Mouse (Mus musculus) neural tube, embryonic 14.5 days (tissue): ENCODE results near the gene Txnrd2. TPM values are rescaled to one million over a fixed set of nuclear protein-coding genes. Genes with fewer than 3 reads are reported as not detected.

Experiments
- ATAC-seq: fragments of 200-750 bp; cut with Nextera tagmentation; 2 replicates; pipeline ENCODE4 v1.8.0; 2017; ENCODE audit warnings: low read depth, mild to moderate bottlenecking, moderate TSS enrichment, moderate library complexity
- H3K27ac ChIP-seq: fragments of 300-500 bp; sonication (generic); 2 replicates; pipeline ENCODE4 v1.5.1; 2014; ENCODE audit warnings: low read depth, mild to moderate bottlenecking, control low read depth, low read length, moderate library complexity, mixed read lengths
- H3K27me3 ChIP-seq: fragments of 300-500 bp; sonication (generic); 2 replicates; pipeline ENCODE4 v1.6.1; 2014; ENCODE audit warnings: low read length; ENCODE audit not compliant: control insufficient read depth, insufficient read depth
- H3K36me3 ChIP-seq: fragments of 300-500 bp; sonication (generic); 2 replicates; pipeline ENCODE4 v1.6.1; 2014; ENCODE audit warnings: low read length, mixed read lengths; ENCODE audit not compliant: control insufficient read depth, insufficient read depth
- H3K4me1 ChIP-seq: fragments of 300-500 bp; sonication (generic); 2 replicates; pipeline ENCODE4 v1.6.1; 2014; ENCODE audit warnings: low read length; ENCODE audit not compliant: control insufficient read depth, insufficient read depth
- H3K4me2 ChIP-seq: fragments of 300-500 bp; sonication (generic); 2 replicates; pipeline ENCODE4 v1.6.1; 2014; ENCODE audit warnings: mild to moderate bottlenecking, low read depth, low read length, control low read depth
- H3K4me3 ChIP-seq: fragments of 300-500 bp; sonication (generic); 2 replicates; pipeline ENCODE4 v1.5.1; 2014; ENCODE audit warnings: low read depth, low read length, control low read depth, mixed read lengths
- H3K9ac ChIP-seq: fragments of 300-500 bp; sonication (generic); replicated peaks from 2 replicates; pipeline ENCODE4 v1.6.1; 2014; ENCODE audit warnings: low read depth, mild to moderate bottlenecking, control low read depth, low read length, mixed read lengths
- H3K9me3 ChIP-seq: fragments of 300-500 bp; sonication (generic); 2 replicates; pipeline ENCODE4 v1.6.1; 2016; ENCODE audit warnings: low read length; ENCODE audit not compliant: control insufficient read depth
- WGBS: fragments of 180-500 bp; shearing (Covaris S2); extraction: QIAGEN DNeasy Blood & Tissue Kit; methylation state at CpG from one replicate; pipeline ENCODE4 v1.1.7; 2014; 5-methylcytosine and 5-hydroxymethylcytosine counted together
- polyA plus RNA-seq: library from polyadenylated mRNA; unstranded; fragments of >200 nt; fragmentation: Nextera tagmentation; extraction: Ambion mirVana; gene quantifications from 2 replicates; pipeline ENCODE4 v1.2.1, GENCODE M21; 2014

Txnrd2 gene
- polyA plus RNA-seq, 1 experiment from 2014 or later = 25.4 TPM

GRCm38 (mm10) chr16:18429641-18430040 is 3.5 kb downstream of the Txnrd2 start:
- Histone ChIP-seq H3K9me3 (no peaks in the 10 kb centered on the region), H3K4me2 (no peak overlapping the region), H3K36me3 (no peaks in the 10 kb centered on the region), H3K4me3 (no peak overlapping the region), H3K9ac (no peak overlapping the region), H3K27me3 (no peaks in the 10 kb centered on the region), H3K4me1 (peaks cover 14% of the 10 kb centered on the region), H3K27ac (no peak overlapping the region)
- 93% methylated on average over 8 of the region's 8 CpGs for WGBS
- ATAC-seq = no peak

- peaks cover 5% of the 10 kb centered on the region for H3K4me1 ChIP-seq
- WGBS = 89% methylated on average over 8 of the region's 8 CpGs
- no peaks in the 10 kb centered on the region for H3K27me3 ChIP-seq
- ATAC-seq = no peak
- no peaks in the 10 kb centered on the region for H3K36me3 ChIP-seq
- H3K27ac ChIP-seq = no peak overlapping the region
- H3K9me3 ChIP-seq = no peaks in the 10 kb centered on the region
- no peak overlapping the region for H3K9ac ChIP-seq
- H3K4me2 ChIP-seq = no peak overlapping the region
- no peak overlapping the region for H3K4me3 ChIP-seq
These were observed 4.5 kb downstream of the Txnrd2 start for GRCm38 (mm10) chr16:18430641-18431212.

GRCm38 (mm10) chr16:18433341-18433920 is 7.2 kb downstream of the Txnrd2 start:
- H3K27me3 ChIP-seq = no peaks in the 10 kb centered on the region
- no peaks in the 10 kb centered on the region for H3K9me3 ChIP-seq
- no peaks in the 10 kb centered on the region for H3K36me3 ChIP-seq
- H3K9ac ChIP-seq = no peak overlapping the region
- H3K27ac ChIP-seq = no peak overlapping the region
- no peak overlapping the region for H3K4me2 ChIP-seq
- H3K4me1 ChIP-seq = no peaks in the 10 kb centered on the region
- WGBS = 94% methylated on average over 5 of the region's 5 CpGs
- no peak overlapping the region for H3K4me3 ChIP-seq
- ATAC-seq = no peak

- H3K36me3 ChIP-seq = peaks cover 5% of the 10 kb centered on the region; the same call in 1 of the 2 replicates
- H3K4me2 ChIP-seq = no peak overlapping the region
- no peak overlapping the region for H3K4me3 ChIP-seq
- no peak overlapping the region for H3K9ac ChIP-seq
- no peaks in the 10 kb centered on the region for H3K4me1 ChIP-seq
- H3K9me3 ChIP-seq = no peaks in the 10 kb centered on the region
- WGBS = 96% methylated on average over 6 of the region's 6 CpGs
- H3K27ac ChIP-seq = no peak overlapping the region
- H3K27me3 ChIP-seq = no peaks in the 10 kb centered on the region
- ATAC-seq = no peak
These were observed 9.9 kb downstream of the Txnrd2 start for GRCm38 (mm10) chr16:18436128-18436527.

- no peaks in the 10 kb centered on the region for H3K27me3 ChIP-seq
- H3K36me3 ChIP-seq = peaks cover 6% of the 10 kb centered on the region; the same call in 1 of the 2 replicates
- no peak overlapping the region for H3K27ac ChIP-seq
- H3K4me3 ChIP-seq = no peak overlapping the region
- H3K9me3 ChIP-seq = no peaks in the 10 kb centered on the region
- ATAC-seq = peak; percentile 90
- H3K9ac ChIP-seq = no peak overlapping the region
- WGBS = 29% methylated on average over 8 of the region's 8 CpGs
- H3K4me2 ChIP-seq = no peak overlapping the region
- no peaks in the 10 kb centered on the region for H3K4me1 ChIP-seq
These were observed 17.2 kb downstream of the Txnrd2 start for GRCm38 (mm10) chr16:18443385-18443841.

GRCm38 (mm10) chr16:18447243-18447642 is 21.1 kb downstream of the Txnrd2 start:
- Histone ChIP-seq H3K4me2 (no peak overlapping the region), H3K4me1 (no peaks in the 10 kb centered on the region), H3K36me3 (peaks cover 2% of the 10 kb centered on the region; the same call in 1 of the 2 replicates), H3K4me3 (no peak overlapping the region), H3K27me3 (no peaks in the 10 kb centered on the region), H3K9ac (no peak overlapping the region), H3K9me3 (no peaks in the 10 kb centered on the region), H3K27ac (no peak overlapping the region)
- ATAC-seq = no peak

- no peak for ATAC-seq
- H3K27me3 ChIP-seq = no peaks in the 10 kb centered on the region
- H3K9ac ChIP-seq = no peak overlapping the region
- H3K4me1 ChIP-seq = no peaks in the 10 kb centered on the region
- peaks cover 2% of the 10 kb centered on the region; the same call in 1 of the 2 replicates for H3K36me3 ChIP-seq
- H3K4me2 ChIP-seq = no peak overlapping the region
- no peak overlapping the region for H3K4me3 ChIP-seq
- H3K27ac ChIP-seq = no peak overlapping the region
- 74% methylated on average over 6 of the region's 6 CpGs for WGBS
- no peaks in the 10 kb centered on the region for H3K9me3 ChIP-seq
These were observed 21.9 kb downstream of the Txnrd2 start for GRCm38 (mm10) chr16:18448104-18448503.

GRCm38 (mm10) chr16:18449005-18449404 is 22.8 kb downstream of the Txnrd2 start:
- Histone ChIP-seq H3K27me3 (no peaks in the 10 kb centered on the region), H3K4me1 (no peaks in the 10 kb centered on the region), H3K9me3 (no peaks in the 10 kb centered on the region), H3K4me3 (no peak overlapping the region), H3K9ac (no peak overlapping the region), H3K4me2 (no peak overlapping the region), H3K27ac (no peak overlapping the region), H3K36me3 (peaks cover 2% of the 10 kb centered on the region; the same call in 1 of the 2 replicates)
- no peak for ATAC-seq
- 98% methylated on average over 4 of the region's 4 CpGs for WGBS

GRCm38 (mm10) chr16:18451486-18452181 is 25.4 kb downstream of the Txnrd2 start:
- Histone ChIP-seq H3K9me3 (no peaks in the 10 kb centered on the region), H3K4me3 (no peak overlapping the region), H3K4me1 (no peaks in the 10 kb centered on the region), H3K9ac (no peak overlapping the region), H3K4me2 (no peak overlapping the region), H3K27me3 (no peaks in the 10 kb centered on the region), H3K36me3 (peaks cover 2% of the 10 kb centered on the region; the same call in 1 of the 2 replicates), H3K27ac (no peak overlapping the region)
- ATAC-seq = no peak
- WGBS = 61% methylated on average over 9 of the region's 9 CpGs
